Mouse (Mus musculus): ENCODE measurements around the gene Gnptab.

The Gnptab gene

DNA sequence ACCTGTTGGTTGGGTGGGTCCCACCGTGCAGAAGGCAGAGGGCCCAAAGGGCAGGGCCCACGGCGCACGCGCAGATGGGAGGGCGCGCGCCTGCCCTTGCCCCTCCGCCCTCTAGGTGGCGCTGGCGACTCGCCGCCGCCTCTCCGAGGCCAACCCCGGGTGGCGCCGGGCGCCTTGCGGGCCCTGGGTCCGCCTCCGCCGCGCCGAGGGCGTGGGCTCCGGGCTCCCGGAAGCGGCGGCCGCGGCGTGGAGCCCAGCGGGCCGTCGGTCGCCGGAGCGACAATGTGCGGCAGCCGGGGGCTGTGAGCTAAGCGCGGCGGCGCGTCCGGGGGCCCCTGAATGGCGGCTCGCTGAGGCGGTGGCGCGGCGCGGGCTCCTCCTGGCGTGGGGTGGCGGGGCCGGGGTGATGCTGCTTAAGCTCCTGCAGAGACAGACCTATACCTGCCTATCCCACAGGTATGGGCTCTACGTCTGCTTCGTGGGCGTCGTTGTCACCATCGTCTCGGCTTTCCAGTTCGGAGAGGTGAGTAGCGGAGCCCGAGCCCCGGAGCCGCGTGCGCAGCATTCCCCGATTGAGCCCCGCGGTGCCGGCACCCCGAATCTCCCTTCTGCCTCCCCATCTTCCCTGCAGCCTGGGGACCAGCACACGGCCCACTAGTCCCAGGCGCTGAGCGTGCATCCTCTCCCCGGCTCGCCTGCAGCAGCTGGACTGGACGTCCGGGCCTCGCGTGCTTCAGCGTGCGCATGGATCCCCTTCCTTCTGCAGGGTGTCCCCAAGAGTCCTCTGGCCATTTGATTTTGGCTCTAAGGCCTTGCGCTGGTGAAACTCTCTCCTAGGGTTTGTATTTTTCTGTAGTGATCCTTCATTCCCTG is at the start of gene Gnptab, which contains the start of gene Dram1:
Gnptab (plus strand) TSS at position 120 of the 873 bp plus-strand sequence.
Dram1 (minus strand) TSS at position 68 of the 873 bp plus-strand sequence.
- under 1% methylated on average over 87 of the region's 87 CpGs for WGBS

DNA sequence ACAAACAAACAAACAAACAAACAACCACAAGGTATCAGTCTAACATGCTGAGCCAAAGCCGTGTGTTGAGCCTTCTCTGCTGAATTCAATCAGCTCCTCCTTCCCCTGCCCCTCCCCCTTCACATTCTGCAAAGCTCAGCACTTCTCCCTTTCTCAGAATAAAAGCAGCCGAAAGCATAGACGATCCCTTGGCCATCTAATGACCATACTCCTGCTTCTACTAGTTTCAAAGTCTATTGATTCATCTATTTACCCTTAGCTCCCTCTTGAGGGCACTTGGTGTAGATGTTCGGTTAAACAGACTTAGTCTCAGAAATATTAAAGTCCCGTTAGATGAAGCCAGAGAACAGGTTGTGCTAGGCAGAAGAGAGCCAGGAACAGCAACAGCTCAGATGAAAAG is 48.2 kb upstream of the Gnptab start:
- WGBS = 14% methylated on average over 5 of the region's 5 CpGs

DNA sequence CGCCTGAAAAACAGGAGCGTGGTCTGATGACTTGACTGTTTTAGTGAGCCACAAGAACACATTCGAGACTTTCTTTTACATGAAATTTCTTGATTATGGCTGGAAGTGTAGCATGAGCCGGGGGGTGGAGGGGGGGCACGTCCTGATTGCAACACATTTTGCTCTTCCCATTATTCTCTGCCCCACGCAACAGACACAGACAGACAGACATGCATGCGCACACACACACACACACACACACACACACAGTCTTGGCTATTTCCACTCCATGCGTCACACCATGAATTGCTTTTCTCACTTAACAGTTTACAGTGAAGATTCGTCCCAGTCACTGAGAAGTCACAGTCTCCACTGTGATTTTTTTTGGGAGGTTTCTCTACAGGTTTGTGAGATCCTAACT is 38.3 kb upstream of the Gnptab start:
- WGBS = 91% methylated on average over 9 of the region's 9 CpGs

DNA sequence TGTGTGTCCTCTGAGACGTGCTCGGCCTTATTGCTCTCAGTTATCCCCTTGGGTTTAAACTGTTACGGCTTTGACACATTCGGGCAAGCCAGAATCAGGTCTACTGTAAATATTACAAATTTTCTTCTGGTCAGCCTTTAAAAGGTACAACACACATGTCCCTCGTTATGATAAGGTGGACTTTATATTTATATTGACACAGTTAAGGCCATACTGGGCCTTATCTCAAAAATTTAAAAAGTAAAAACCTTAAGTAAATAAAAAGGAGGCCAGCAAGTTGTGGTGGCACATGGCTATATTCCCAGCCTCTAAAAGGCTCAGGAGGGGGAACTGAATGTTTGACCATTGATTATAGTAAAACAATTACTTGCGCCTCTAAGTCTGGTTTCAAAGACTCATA is 37.6 kb upstream of the Gnptab start:
- WGBS = 95% methylated on average over 6 of the region's 6 CpGs

DNA sequence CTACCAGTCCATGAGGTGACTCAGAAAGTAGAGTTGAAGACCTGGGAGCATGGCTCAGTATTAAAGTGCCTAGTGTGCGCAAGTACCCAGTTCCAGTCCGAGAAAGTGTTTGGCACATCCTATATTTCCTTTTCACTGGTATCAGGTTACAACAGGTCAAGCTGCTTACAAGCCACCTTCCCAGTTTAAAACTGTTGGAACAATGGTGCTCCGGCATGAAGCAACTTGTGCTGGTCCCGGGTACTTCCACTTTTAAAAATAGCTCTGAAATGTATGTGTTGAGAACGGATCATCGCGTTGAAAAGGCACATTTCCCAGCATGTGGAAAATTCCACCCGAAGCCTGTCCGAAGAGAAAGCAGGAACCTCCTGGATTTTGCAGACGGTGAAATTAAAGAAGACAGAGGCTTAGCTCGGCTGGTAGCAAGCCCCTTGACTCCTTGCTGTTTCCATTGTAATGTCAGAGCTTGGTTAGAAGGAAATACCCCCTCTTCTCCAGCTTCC is 33.0 kb upstream of the Gnptab start:
- 35% methylated on average over 11 of the region's 11 CpGs for WGBS

DNA sequence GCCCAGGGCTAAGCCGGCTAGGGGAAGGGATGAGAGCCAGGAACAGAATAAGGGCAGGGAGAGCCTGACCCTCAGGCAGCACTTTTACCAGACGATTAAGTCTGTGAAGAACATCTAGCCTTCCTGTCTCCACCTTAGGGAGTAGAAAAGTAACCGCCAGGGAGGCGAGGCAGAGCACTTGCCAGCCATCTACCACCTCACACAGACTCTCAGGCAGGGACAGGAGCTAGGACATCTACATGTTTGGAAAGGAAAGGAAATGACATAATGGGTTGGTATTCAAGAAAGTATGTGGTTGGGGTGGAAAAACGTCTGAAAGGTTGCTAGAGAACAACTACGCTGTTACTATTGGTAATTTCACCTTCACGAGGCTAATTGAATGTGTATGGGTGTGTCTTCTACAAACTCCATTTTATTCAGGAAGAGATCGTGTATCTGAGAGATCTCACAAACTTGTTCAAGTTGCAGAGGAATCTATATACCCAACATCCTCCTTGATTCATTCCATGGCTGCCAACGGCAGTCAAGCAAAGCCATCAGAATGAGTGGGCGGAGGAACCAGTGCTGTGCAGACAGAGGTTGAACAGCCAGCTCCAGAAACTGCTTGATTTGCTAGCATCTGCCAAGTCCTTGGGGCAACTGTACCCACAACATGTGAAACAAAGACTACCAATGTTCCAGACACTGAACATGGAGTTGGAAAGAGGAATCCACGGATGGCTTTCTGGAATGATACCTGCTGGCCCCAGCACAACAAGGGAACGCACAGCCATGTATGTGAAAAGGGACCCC is 32.3 kb upstream of the Gnptab start:
- WGBS = 75% methylated on average over 12 of the region's 12 CpGs

DNA sequence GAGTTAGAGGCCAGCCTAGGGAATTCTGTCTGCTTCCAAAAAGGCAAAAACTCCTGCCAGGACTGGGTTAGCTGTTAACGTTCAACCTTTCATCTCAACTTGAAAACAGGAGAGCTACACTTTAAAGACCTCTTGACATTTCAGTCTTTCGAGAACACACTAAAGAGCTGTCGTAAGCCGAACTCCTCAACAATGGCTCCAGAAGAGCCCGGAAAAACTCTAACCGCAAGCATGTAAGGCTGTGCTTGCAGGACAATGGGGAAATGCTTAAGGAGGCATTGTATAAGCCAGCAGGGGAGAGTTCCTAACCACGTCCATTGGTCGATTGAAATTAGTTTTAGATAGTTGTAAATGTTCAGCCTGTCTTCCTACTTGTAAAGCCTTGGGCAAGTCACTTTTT is 29.1 kb upstream of the Gnptab start:
- WGBS = 66% methylated on average over 8 of the region's 8 CpGs

DNA sequence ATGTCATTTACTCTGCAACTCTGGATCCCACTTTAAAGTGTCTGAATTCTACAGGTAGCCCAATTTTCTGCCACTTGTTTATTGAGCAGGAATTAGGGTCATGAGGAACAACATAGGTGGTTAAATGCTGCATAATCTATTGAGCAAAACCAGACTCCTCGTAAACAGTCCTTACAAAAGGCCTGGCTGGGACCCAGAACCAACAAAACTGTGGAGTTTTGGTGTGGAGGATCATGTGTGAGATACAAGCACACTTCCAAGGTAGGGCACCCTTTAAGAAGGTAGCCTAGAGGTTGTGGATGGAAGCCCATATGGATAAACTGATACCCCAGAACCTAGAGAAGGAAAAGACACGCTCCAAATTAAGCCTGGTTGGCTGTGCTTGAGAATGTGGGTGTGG is 28.2 kb upstream of the Gnptab start:
- WGBS = 70% methylated on average over 2 of the region's 2 CpGs

DNA sequence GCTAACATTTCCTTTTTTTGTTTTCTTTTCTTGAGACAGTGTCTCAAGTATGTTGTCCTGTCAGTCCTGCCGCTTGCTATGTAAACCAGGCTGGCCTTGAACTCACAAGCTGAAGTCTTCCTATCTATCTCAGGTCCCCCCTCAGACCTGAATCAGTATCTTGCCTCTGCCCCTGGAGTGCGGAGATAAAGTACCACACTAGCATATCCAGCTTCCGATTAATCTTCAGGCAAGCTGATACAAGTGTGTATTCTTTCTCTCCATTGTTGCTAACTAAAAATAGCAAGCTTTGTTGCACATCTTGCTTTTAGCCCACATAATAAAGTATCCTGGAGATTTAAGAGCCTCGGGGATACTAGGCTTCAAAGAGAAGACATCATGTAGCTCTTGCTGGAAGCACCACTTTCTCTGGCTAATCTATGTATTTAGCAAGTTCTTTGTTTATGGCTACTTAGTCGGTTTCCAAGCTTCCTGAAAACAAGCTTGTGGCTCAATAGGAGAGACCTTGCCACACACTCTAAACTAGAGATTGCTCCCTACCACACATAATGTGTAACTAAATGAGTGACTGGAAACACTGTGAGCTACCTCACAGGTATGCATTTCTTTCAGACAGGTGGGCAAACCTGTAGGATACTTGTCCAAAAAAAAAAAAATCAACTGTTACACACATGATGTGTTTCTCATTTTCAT is 27.4 kb upstream of the Gnptab start:
- WGBS = 63% methylated on average over 5 of the region's 5 CpGs

DNA sequence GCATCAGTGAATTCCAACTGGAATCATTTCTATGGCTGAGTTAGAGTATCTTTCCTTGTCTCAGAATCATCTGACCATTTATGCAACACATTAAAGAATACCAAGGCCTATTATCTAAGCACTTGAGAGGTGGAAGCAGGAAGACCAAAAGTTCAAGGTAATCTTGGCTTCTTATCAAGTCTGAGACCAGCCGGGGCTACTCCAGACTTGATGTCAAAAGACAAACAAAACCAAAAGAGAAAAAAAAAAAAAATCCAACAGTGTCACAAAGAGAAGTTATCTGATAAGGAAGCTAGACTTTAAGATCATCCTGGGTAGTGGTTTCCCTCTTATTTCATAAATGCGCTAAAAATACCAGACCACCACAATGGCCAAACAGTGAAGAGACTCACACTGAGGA is 26.4 kb upstream of the Gnptab start:
- WGBS = 82% methylated on average over 2 of the region's 2 CpGs

DNA sequence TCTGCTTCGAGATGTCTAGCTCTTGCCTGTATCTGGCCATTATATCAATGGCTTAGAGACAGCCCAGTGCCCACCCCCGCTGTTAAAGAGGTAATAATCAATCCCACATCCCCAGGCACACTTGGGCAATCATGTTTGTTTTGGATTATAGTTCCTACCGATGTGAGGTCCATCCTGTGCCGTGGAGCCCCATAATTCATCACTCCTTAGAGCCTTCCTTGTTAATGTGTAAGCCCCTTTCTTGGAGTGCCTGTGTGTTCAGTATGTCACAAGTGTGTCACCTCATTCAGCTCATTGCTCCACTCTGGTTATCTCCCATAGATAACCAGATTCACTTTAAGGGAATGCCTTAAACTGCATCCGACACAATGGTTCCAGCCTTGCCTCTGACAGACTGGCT is 24.3 kb upstream of the Gnptab start:
- 92% methylated on average over 5 of the region's 5 CpGs for WGBS

DNA sequence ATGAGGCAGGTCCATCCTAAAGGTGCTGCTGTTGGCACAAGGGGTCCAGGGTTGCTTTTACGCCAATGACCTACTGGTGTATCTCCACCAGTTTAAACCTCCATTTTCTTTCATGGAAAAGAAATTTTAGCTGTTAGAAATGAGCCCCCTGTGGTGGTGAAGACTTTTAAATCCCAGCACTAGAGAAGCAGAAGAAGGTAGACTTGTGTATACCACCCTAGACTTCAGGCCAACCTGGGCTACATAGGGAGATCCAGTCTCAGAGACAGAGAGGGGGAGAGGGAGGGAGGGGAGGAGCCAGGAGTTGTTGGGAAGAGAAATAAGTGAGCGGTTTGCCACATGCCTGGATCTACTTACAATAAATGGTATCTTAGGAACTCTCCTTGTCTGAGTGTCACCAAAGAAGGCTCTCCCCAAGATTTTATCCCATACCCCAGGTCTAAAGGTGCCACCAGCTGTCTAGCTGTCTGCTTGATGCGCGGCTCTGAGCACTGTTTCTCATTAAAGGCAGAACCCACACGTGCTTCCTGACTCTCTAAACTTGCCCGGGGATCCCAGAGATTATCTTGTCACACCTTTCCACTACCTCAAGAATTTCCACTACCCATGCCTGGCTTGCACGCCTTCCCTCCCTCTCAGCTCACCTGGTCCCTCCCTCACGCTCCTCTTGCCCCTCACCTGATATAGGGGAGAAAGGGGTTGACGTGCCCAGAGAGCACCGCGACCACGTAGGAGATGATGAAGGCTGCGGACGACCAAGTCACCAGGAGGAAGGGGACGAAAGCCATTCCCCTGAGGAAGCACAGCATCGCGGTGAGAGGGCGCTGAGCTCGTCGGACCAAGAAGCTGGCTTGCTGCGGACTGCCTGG is 22.6 kb upstream of the Gnptab start:
- WGBS = 11% methylated on average over 21 of the region's 21 CpGs

DNA sequence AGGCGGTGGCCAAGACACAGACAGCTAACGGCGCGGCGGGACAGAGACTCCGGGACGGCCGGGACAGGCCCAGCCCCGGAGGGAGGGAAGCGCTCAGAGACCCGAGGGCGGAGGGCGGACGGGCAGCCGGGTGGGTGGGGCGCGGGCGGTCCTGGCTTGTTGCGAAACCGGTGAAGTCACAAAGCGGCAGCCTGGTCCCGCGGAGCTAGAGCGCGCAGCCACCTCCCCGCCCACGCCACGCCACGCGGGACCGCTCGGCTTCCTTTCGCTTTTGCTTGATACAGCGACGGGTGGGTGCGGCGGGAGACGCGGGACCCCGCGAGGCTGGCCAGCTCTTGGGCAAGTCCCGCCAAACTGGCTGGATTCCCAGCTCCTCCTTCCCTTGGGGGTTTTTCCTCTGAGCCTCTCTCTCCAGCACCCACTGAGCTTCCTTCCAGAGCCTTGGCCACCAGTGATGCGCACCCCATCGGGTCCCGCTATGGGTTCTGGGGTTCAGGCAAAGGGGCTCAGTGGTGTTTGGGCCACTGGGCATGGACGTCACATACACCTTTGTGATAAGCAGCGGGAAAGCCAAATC is 21.9 kb upstream of the Gnptab start:
- WGBS = 2% methylated on average over 45 of the region's 47 CpGs

DNA sequence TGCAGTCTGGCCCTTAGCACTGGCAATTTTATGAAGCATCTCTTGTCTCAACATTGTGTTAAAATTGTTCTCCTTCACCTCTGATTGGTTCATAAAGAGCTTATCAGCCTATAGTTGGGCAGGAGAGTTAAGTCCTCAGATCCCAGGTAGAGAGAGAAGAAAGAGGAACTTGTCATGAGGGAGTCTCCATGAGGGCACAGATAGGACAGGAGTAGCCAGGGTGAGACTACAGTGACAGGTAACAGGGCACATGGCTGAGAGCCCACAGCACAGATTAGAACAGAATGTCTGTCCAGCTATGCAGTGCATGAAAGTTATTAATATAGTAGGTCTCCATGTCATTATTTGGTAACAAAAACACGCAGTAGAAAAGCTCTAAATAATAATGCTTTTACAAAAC is 16.7 kb upstream of the Gnptab start:
- 75% methylated on average over 1 of the region's 1 CpGs for WGBS

DNA sequence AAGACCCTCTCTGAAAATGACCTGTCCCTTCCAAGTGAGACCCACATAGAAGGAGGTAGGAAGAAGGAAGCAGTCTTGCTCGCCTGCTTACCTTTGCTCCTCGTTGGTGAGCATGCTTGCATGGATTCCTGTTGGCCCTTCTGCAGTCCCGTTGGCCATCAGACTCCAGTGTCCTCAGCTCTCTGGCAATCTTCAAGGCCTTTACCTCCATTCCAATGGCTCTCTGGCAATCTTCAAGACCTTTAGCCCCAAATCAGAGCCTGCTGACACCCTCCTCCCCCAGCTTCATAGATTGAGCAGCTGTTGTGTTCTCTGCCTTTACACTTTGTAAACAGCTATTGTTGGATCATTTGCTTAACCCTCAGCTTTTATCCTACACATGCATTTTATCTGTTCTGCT is 14.7 kb upstream of the Gnptab start:
- 92% methylated on average over 3 of the region's 3 CpGs for WGBS

DNA sequence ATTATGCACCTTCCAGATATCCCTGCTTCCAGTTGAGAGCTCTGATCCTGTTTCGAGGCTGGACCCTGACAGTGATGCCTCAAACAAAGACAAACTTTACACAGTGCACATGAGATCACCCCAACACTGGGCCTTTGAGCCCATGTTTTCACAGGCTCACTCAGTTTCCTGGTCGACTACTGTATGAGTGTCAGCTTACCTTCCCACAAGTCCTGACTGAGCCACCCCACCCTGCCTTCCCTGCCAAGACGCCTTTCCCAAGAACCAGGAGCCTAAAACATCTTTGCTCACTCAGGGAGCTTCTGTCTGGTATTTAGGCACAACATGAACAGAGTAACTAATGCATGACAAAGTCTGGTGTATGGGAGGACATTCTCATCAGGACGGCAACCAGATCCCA is 9.7 kb upstream of the Gnptab start:
- WGBS = 62% methylated on average over 4 of the region's 4 CpGs

DNA sequence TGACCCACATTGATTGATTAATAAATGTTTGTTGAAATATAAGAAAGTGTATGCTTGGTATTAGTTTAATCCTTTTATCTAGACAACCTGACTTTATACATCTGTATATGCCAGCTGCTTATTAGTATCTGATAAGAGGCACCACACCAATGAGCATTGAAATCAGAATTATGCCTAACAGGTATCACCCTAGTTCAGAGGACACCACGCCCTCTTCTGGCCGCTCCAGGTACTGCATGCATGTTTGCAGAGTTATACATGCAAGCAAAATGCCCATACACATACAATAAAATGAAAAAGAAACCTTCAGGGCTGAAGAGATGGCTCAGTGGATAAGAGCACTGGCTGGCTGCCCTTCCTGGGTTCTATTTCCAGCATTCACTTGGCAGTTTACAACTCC is 7.1 kb upstream of the Gnptab start:
- 10% methylated on average over 2 of the region's 2 CpGs for WGBS

DNA sequence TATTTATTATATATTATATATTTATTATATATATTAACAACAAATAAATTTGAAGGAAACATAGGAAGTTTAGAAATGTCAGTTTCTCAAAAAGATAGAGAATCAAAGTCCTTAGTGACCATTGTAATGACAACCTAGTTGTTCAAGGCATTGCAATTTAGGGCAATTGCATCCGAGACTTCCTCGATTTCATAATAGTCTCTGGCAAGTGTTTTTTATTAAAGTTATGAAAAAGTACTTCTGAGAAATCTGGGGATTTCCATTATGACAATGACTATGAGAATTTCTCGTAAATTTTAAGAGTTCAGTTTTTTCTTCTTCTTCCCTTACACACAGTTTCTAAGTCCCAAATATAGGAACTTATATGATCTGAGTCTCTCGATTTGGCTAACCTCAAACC is 6.5 kb upstream of the Gnptab start:
- WGBS = 95% methylated on average over 4 of the region's 4 CpGs

DNA sequence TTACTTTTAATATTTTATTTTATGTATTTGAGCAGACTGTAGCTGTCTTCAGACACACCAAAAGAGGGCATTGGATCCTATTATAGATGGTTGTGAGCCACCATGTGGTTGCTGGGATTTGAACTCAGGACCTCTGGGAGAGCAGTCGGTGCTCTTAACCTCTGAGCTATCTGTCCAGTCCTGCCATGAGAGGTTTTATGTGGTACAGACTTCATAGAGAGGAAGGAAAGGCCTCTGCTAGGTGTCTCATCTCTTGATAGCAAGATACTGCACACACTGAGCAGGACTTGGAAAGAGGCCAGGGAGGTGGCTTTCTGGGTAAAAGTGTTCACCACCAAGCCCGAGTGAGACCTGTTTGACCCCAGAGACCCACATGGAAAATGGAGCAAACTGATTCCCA is 6.0 kb upstream of the Gnptab start:
- 81% methylated on average over 2 of the region's 2 CpGs for WGBS

DNA sequence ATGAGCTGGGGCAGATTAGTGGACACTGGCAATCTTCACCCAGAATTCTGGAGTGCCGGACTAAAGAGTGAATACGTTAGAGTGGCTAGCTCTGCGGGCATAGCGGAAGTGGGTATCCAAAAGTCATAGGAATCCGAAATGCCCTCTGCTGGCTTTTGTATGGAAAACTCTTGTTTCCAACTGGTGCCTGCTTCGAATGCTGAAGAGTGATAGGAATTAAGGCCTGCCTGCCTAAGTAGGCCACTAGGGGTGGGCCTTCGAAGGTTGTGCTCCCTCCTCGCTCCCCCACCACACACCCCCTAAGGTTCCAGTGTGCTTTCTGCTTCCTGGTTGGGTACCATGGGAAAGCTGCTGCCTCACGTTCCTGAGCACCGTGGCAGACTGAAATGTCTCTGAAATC is 3.9 kb upstream of the Gnptab start:
- 43% methylated on average over 10 of the region's 10 CpGs for WGBS

DNA sequence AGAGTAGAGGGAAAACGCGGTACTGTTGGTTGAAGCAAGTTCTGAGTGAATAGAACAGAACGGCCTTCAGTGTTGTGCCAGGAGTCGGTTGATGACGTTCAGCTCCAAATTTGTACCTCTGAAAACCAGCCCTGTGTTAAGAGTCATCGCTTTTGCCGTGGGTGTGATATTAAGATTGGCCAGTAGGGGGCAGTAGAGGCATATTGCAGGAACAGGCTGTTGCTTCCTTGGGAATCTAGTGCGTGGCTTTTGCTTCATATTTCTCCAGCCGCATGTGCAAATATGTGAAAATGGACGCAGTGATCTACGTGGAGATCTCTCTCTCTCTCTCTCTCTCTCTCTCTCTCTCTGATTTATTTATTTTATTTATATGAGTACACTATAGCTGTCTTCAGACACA is 2.2 kb upstream of the Gnptab start:
- WGBS = 1% methylated on average over 11 of the region's 11 CpGs
